Mouse (Mus musculus) thymus, postnatal 10 days (tissue): Measurements from ENCODE around the gene Dmkn.
A peak's percentile ranks its signal among the peaks of the same experiment; 100 is the strongest.
"Not testable (repeated sequence)": the region's sequence is repeated elsewhere in the genome, so short reads cannot be mapped to it uniquely, and the experiment has no call there.

Experiments used
- DNase-seq, 2 experiments: peaks; one replicate each; pipeline ENCODE4 v3.0.0; 2021; ENCODE audit warnings: low spot score in 2 of 2

Gene Dmkn

DNA sequence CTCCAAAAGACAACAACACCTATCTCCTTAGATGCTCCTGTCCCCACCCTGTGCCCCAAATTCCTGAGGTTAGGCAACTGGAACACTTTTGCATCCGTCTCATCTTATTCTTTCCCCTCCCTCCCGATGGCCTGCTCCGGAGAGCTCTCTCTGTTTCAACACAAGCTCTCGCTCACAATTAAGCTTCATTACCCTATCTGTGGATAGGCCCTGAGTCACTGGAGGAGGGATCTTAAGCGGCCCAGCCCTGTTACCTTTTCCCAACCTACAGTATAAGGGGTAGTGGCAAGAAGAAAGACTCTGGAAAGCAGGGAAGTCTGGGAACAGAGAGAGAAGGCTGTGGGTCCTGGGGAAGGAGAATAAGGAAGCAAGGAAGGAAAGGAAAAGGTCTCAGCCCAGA lies at the start of gene Dmkn:
Dmkn (plus strand) TSS at position 301 of the 400 bp plus-strand sequence.
- DNase-seq: no peak

GRCm38 (mm10) chr7:30717006-30717715 lies 46.4 kb upstream of the Dmkn start:
- peak; percentile 50 to 67 for DNase-seq

GRCm38 (mm10) chr7:30717716-30718046 lies 45.9 kb upstream of the Dmkn start:
- DNase-seq: no peak

GRCm38 (mm10) chr7:30719669-30720068 lies 43.9 kb upstream of the Dmkn start:
- DNase-seq: no peak

DNA sequence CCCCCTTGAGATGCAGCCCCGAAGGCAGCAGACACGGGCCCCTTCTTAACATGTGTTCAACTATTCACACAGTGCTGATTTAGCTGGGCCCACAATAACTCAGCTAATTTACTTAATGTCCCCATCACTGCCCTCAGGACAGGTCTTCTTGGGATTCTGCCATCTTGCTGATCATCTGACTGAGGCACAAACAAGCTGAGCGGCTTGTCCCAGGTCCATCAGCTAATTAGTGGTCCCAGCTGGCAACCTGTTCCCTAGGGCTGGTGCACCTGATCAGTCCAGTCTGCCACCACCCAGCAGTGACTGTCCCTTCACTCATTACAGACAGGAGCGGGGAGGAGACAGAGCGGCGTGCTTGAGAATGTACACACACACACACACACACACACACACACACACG lies 42.3 kb upstream of the Dmkn start:
- DNase-seq: no peak

DNA sequence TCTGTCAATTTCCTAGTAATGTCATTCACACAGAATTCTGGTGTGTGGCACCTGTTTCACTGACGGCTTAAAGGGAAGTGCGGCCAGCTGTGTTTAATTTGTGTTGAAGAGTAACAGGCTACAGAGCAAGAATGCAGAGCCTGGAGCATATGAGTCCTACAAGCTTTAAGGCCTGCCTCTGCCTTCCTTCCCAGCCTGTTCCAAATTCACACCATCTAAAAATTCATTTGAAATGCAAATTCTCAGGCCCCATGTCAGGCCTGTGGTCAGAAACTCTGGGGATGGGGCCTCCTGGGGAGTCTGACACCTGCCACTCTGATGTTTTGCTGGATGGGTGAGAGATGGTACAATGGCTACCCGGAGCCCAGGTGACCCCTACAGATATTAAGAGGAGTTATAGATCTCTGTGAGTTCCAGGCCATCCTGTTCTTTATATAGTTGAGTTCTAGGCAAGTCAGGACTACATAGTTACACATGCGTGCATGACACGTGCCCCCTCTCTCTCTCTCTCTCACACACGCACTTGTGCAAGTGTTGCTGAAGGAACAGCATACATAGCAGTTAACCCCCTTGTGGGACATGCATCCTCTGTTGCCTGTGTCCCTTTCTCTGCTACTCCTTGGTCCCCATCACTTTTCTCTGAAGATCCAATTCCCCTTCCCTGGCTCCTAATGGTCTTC lies 40.1 kb upstream of the Dmkn start:
- DNase-seq: no peak

DNA sequence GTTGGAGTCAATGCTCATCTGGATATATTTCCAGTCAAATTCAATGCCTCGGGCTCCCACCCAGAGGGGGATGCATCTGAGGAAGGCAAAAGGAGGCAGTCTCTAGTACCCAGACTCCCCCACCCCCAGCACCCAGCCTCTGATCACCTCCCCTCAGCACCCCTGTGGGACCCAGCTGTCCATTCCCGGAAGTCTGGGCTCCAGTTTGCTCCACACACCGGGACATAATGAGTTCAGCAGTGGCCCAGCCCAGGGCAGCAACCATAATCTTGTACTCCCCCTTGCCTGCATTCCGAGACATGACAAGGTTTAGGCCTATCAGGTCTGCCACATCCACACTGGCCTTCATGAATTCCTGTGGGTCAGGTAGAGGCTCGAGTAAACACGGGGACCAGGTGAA lies 35.3 kb upstream of the Dmkn start:
- DNase-seq: no peak

DNA sequence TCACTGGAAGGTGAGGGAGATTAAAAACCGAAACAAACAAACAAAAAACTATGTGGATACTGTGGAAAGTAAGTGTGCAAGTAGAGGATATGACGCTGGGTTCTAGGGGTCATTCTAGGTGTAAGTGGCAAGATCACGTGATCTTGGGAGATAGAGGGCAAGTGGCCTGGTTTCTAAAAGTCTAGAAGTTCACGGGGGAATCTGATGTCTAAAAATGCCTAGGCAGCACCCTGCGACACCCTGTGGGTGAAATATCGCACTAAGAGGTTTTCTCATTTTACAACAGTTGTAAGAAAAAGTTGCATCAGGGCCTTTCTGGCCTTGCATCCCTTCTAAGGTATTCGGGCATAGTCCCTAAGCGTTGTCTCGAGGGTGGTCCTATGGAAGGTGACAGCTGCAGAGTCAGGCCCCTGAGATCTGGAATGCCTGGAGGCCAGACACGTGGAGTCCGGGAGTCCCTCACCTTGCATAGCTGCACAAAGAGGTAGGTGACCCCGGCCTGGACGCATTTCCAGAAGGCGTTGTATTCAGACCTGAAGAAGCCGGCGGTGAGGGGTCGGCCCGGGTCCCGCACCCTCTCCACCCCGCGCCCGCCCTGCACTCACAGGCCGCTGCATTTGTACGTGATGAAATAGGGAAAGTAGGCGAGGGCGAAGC lies 34.7 kb upstream of the Dmkn start:
- DNase-seq: no peak

- DNase-seq: peak; percentile 92 to 94
Measured at GRCm38 (mm10) chr7:30729396-30730063, 34.0 kb upstream of the Dmkn start, which contains the start of gene Tmem147. Gene Tmem147 (minus strand): TSS chr7:30729540.

- not testable (repeated sequence) for DNase-seq
Measured at GRCm38 (mm10) chr7:30730064-30730722, 33.4 kb upstream of the Dmkn start.

DNA sequence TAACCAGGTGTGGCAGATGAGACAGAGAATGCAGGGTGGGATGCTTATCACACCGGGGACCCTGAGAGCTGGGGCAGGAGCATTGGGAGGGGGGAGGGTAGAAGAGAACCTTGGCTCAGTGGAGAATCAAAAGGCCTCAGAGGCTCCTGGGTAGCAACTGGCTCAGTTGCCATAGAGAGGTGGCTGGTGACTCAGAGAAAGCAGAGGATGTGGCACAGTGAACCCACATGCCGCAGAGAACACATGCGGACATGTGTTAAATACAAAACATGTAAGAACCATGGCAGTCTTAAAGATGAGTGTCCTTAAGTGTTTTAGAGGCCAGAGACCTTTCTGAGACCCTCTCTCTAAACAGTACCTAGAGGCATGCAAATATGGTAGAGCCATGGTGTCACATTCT lies 27.3 kb upstream of the Dmkn start:
- no peak for DNase-seq

DNA sequence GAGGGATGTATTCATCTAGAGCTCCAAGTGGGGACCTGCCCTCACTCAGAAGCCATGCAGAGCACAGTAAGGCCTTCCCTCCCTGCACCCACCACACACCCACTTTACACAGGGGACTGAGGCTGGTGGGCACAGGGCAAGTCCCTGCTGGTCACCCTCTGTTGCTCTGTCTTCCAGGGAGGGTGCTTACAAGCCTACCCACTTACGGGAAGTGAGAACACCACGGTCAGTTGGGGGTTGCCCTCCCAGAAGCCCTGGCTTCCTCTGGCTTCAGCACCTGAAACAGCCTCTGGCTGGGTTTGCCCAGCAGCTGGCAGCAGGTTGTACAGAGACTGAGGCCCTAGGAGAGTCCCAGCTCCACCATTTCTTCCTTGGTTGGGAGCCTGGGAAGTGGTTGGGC lies 21.0 kb upstream of the Dmkn start:
- DNase-seq: not testable (repeated sequence)

GRCm38 (mm10) chr7:30743617-30744016 lies 19.9 kb upstream of the Dmkn start, which contains the start of gene Gapdhs:
Gene Gapdhs (minus strand): TSS chr7:30743681.
- DNase-seq: not testable (repeated sequence)

DNA sequence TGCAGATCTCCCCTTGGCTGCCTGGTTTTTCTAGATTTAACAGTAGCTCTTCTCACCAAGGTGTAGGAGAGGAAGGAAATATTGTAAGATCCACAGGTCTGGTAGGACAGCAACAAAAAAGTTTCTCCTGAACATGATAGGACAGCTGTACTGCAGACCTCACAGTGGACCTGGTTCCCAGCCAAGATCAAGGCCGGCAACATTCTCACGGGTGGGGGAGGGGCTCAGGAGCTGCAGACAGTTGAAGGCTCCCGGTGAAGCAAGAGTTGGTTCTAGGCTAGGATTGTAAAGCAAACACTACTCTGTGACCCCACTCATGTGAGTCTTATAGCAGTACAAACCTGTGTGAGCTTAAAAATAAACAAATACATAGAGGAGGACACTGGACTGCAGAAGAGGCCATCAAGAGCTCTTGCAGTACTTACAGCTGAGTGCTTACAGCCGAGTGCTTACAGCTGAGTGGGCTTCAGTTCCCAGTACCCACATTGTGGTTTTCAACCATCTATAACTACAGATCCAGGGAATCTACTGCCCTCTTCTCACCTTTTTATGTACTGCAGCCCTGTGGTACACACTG lies 19.4 kb upstream of the Dmkn start:
- DNase-seq: no peak

DNA sequence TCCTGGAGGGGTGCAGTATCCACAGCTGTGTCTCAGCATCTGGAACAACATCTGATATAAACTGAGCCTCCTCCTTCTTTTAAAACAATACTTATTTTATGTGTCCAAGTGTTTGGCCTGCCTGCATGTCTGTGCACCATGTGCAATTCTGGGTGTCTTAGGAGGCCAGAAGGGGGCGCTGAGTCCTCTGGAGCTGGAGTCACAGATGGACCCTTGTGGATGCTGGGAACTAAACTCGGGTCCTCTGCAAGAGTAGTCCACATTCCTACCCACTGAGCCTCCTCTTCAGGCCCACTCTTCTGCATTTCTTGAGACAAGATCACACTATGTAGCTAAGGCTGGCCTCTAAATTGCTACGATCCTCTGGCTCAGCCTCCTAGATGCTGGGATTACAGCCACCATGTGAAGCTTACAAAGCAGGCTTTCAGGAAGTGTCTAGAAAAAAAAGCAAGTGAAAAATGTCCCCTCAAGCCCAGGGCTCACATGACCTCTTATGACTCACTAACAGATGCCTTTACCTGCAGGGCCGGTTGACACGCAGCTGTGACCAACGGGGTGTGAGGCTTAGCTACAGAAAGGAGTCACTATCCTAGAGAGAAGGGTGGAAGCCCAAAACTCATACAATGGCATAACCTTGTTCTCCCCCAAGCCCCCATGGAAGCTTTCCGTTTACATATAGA lies 15.9 kb upstream of the Dmkn start:
- DNase-seq: no peak

GRCm38 (mm10) chr7:30749824-30750606 lies 13.5 kb upstream of the Dmkn start:
- DNase-seq: no peak

- DNase-seq: no peak
Measured at GRCm38 (mm10) chr7:30751086-30751669, 12.4 kb upstream of the Dmkn start, which contains the start of gene Sbsn. Gene Sbsn (plus strand): TSS chr7:30751471.

GRCm38 (mm10) chr7:30757001-30757400 lies 6.6 kb upstream of the Dmkn start:
- no peak for DNase-seq

GRCm38 (mm10) chr7:30758853-30759252 lies 4.7 kb upstream of the Dmkn start:
- DNase-seq: peak in 1 of 2 experiments; percentile 29
